Mouse (Mus musculus): ENCODE measurements around the gene Xrra1.

DNA sequence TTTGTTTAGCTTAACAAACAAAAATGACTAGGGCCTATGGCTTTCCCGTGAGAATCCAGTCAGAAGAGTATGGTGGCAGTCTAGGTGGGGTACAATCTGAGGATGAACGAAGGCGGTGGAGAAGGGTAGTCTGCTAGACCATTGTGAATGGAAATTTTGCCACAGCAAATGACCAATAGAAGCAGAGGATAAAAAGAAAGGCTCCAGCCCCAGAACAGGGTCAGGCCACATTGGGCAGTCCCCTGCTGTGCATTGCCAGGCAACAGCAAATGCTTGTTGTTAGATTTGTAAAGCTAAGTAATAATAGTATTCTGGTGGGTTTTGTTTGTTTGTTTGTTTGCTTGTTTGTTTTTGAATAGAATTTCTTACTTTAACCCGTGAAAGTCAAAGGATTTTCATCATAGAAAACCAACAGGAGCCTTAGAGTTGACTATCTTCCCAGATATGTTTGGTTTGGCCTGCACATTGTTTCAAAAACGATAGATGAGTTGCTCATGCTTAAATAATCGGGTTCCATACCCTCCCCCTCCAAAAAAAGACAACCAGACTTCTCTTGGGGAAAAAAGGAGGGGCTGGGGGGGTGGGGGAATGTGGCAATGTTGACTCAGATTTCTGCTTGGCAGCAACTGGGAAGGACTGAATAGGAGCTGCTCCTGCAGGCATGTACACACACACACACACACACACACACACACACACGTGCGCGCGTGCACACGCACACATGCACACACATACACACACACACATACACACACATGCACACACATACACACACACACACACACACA lies 5.5 kb downstream of the Xrra1 start:
- TF ChIP-seq CTCF (IDR thresholded peaks at IDR 0.05; ENCODE audit: low read depth), result no peak
- TF ChIP-seq EP300 (IDR thresholded peaks at IDR 0.05; ENCODE audit: low read depth), result no peak

All from liver, embryonic 14.5 days (tissue).